Mouse (Mus musculus): Measurements from ENCODE around the gene Sipa1l3. TPM values are rescaled to one million over a fixed set of nuclear protein-coding genes. Genes with fewer than 3 reads are reported as not detected.

Gene Sipa1l3
- total RNA-seq, 2 experiments from 2014 or later, result 4.2 to 15.3 TPM

GRCm38 (mm10) chr7:29393292-29393691 lies 125.1 kb downstream of the Sipa1l3 start:
- no peak for ATAC-seq (replicated peaks; ENCODE audit: low FRiP score, poor library complexity, severe bottlenecking)

GRCm38 (mm10) chr7:29392805-29393204 lies 125.6 kb downstream of the Sipa1l3 start:
- ATAC-seq (replicated peaks; ENCODE audit: low FRiP score, poor library complexity, severe bottlenecking), result no peak

- no peak for ATAC-seq (replicated peaks; ENCODE audit: low FRiP score, poor library complexity, severe bottlenecking)
These were observed 126.5 kb downstream of the Sipa1l3 start for GRCm38 (mm10) chr7:29391761-29392512.

GRCm38 (mm10) chr7:29391112-29391760 lies 127.2 kb downstream of the Sipa1l3 start:
- ATAC-seq (replicated peaks; ENCODE audit: low FRiP score, poor library complexity, severe bottlenecking), result no peak

- no peak for ATAC-seq (replicated peaks; ENCODE audit: low FRiP score, poor library complexity, severe bottlenecking)
These were observed 128.2 kb downstream of the Sipa1l3 start for GRCm38 (mm10) chr7:29390234-29390633.

GRCm38 (mm10) chr7:29387524-29388068 lies 130.8 kb downstream of the Sipa1l3 start:
- no peak for ATAC-seq (replicated peaks; ENCODE audit: low FRiP score, poor library complexity, severe bottlenecking)

- no peak for ATAC-seq (replicated peaks; ENCODE audit: low FRiP score, poor library complexity, severe bottlenecking)
These were observed 132.1 kb downstream of the Sipa1l3 start for GRCm38 (mm10) chr7:29386349-29386748.

GRCm38 (mm10) chr7:29385791-29386190 lies 132.7 kb downstream of the Sipa1l3 start:
- ATAC-seq (replicated peaks; ENCODE audit: low FRiP score, poor library complexity, severe bottlenecking), result no peak

GRCm38 (mm10) chr7:29383255-29383654 lies 135.2 kb downstream of the Sipa1l3 start:
- ATAC-seq (replicated peaks; ENCODE audit: low FRiP score, poor library complexity, severe bottlenecking), result peak; percentile 75

- ATAC-seq (replicated peaks; ENCODE audit: low FRiP score, poor library complexity, severe bottlenecking), result no peak
These were observed 136.9 kb downstream of the Sipa1l3 start for GRCm38 (mm10) chr7:29381466-29382040.

- ATAC-seq (replicated peaks; ENCODE audit: low FRiP score, poor library complexity, severe bottlenecking), result no peak
These were observed 144.4 kb downstream of the Sipa1l3 start for GRCm38 (mm10) chr7:29374054-29374453.

GRCm38 (mm10) chr7:29372123-29372522 lies 146.3 kb downstream of the Sipa1l3 start:
- no peak for ATAC-seq (replicated peaks; ENCODE audit: low FRiP score, poor library complexity, severe bottlenecking)

GRCm38 (mm10) chr7:29370031-29370430 lies 148.4 kb downstream of the Sipa1l3 start:
- ATAC-seq (replicated peaks; ENCODE audit: low FRiP score, poor library complexity, severe bottlenecking), result no peak

GRCm38 (mm10) chr7:29368004-29368320 lies 150.5 kb downstream of the Sipa1l3 start:
- ATAC-seq (replicated peaks; ENCODE audit: low FRiP score, poor library complexity, severe bottlenecking), result no peak

- no peak for ATAC-seq (replicated peaks; ENCODE audit: low FRiP score, poor library complexity, severe bottlenecking)
These were observed 151.1 kb downstream of the Sipa1l3 start for GRCm38 (mm10) chr7:29367166-29368003.

- ATAC-seq (replicated peaks; ENCODE audit: low FRiP score, poor library complexity, severe bottlenecking), result no peak
These were observed 154.4 kb downstream of the Sipa1l3 start for GRCm38 (mm10) chr7:29364052-29364451.

GRCm38 (mm10) chr7:29361497-29361896 lies 156.9 kb downstream of the Sipa1l3 start:
- ATAC-seq (replicated peaks; ENCODE audit: low FRiP score, poor library complexity, severe bottlenecking), result no peak

GRCm38 (mm10) chr7:29355406-29355805 lies 163.0 kb downstream of the Sipa1l3 start:
- ATAC-seq (replicated peaks; ENCODE audit: low FRiP score, poor library complexity, severe bottlenecking), result no peak

- ATAC-seq (replicated peaks; ENCODE audit: low FRiP score, poor library complexity, severe bottlenecking), result no peak
These were observed 164.3 kb downstream of the Sipa1l3 start for GRCm38 (mm10) chr7:29354161-29354560.

- ATAC-seq (replicated peaks; ENCODE audit: low FRiP score, poor library complexity, severe bottlenecking), result no peak
These were observed 166.2 kb downstream of the Sipa1l3 start for GRCm38 (mm10) chr7:29352246-29352645.
